Mouse (Mus musculus) adrenal gland, postnatal 14 days (tissue): Measurements from ENCODE around the gene Ptprt. TPM values are rescaled to one million over a fixed set of nuclear protein-coding genes. Genes with fewer than 3 reads are reported as not detected.

ENCODE experiments used
- DNase-seq: peaks from one replicate; pipeline ENCODE4 v3.0.0; 2021; ENCODE audit warnings: mixed read lengths
- total RNA-seq: library from RNA; stranded (reverse); gene quantifications from 2 replicates; pipeline ENCODE4 v1.2.3, GENCODE M21; 2021

Ptprt gene
- total RNA-seq, 1 experiment from 2014 or later = 0.89 TPM

DNA sequence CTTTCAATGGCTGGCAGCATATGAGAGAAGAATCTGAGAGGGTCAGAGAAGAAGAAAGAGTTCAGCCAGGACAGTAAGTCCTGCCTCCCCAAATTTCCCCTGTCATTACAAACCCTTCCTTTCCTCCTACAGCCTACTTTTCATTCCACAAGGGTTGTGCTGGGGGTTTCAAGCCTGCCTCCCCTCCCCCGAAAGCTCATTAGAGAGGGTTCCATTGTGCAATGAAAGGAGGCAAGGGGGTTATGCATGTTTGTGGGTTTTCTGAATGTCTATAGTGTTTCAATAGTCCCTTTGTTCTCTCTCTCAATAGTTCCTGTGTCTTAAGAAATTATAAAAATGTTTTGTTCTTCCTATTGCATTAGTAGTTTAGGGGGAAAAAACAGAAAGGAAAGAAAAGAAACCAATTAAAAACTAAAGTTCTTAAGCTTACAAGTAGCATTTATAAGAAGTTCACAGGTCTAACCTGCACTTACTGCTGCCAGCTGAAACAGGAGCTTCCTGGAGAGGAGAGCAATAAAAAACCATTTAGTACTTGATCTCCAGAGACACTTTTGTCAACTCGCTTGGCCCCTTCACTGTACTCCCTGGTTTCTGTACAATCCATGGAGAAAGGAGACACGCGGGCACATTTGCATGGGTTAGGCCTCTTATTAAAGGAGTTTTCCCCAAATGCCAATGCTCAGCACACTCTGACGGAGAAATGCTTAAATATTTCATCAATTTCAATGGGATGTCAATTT is 247.7 kb downstream of the Ptprt start:
- DNase-seq = no peak

DNA sequence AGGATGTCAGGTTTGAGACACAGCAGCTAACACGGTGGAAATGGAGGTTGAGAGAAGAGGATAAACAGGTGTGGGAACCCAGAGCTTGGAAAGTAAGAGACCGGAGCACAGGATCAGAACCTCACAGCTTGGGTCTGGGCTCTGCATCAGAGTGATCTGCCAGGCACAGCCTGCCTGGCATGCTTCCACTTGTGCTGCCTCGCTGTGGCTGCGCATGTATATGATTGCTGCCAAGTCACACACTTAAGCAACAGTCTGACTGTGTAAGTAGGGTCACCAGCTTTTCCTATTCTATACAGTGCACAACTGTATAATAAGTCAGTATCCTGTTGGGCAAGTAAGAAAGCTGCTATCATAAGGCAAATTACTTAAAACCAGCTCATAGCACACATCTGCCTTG is 249.9 kb downstream of the Ptprt start:
- DNase-seq = no peak

DNA sequence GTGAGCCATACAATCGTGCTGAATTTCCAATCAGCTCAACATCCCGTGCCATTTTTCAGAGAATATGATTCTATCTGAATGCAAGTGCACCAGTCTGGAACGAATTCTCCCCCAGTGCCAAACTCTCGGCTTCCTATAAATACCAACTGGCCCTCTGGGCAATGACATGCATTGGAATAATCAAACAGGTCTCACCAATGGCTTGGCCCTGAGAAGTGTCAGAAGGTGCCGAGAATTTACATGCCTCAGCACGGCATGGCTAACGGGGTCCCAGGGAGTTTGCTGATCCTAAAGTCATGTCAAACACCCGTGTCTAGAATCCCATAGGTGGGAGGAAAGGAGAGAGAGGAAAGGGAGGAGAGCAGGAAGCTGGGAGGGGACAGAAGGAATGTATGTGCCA is 251.7 kb downstream of the Ptprt start:
- no peak for DNase-seq

- DNase-seq = no peak
Observed at GRCm38 (mm10) chr2:162401316-162402100, 259.4 kb downstream of the Ptprt start.

DNA sequence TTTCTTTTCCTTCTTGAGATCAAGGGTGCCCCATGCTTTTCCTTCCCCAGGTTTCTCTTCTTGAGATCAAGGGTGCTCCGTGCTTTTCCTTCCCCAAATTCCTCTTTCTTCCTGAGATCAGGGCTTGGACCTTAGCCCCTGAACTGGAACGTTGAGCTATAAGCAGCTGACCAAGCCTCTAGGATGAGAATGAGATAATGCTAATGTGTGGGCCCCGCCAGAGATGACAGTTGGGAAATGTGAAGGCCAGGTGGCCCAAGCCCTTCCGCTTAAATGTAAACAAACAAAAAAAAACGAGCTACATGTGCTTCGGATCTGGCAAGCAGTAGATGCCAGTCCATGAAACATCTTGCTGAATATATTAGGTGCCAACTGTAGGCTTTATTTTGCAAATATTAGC is 266.3 kb downstream of the Ptprt start:
- DNase-seq = no peak

- no peak for DNase-seq
Observed at GRCm38 (mm10) chr2:162391834-162392233, 269.1 kb downstream of the Ptprt start.

DNA sequence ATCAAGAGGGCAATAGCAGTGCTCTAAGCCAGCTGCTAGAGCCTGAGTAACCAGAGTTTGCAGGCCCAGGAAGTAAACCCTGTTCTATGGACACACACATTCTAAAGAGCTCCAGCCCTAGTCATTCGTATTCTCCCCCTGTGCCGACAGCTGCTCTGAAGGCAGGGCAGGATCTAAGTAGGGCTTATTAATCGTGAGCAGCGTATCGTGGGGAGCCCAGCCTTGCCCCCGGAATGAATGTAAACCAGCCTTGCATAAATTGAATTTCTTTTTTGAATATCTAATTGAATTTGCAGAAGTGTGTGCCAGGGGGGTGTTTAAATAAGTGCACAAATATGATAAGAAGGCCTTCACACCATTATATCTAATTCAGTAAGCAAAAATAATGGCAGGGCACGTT is 283.6 kb downstream of the Ptprt start:
- no peak for DNase-seq

- no peak for DNase-seq
Observed at GRCm38 (mm10) chr2:162349047-162349446, 311.9 kb downstream of the Ptprt start.

DNA sequence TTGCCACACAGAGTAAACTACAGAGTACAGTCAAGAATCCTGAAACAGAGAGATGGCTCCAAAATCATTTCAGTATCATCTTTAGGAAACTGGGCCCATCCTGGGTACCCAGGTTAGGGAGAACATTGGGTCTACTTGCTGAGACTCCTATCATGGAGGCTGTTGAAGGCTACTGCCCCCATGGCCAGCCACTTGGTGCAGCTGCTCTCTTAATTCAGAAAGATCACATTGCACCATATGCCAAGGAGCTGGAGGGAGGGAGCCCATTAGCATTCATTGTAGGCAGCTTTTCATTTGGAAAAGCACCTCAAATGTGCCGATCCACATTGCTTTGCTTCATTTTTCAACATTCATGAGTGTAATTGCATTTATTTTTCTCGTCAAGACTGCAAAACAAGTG is 319.1 kb downstream of the Ptprt start:
- DNase-seq = no peak

DNA sequence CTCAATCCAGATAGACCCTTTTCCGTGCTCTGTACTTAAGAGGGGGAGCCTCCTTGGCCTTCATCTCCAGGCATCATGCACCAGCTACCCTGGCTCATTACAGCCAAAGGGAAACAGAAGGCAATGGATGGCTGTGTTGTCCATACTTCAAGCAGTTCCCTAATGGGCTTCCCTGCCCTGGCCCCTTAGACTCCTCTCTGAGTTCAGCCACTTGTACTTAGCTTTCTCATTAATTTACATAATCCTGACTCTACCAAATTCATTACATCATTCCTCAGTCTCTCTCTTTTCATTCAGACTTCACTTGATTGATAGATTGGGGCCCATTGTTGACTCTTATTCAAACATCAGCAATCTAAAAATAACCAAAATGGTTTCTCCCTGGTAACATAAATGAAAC is 320.7 kb downstream of the Ptprt start:
- DNase-seq = no peak

DNA sequence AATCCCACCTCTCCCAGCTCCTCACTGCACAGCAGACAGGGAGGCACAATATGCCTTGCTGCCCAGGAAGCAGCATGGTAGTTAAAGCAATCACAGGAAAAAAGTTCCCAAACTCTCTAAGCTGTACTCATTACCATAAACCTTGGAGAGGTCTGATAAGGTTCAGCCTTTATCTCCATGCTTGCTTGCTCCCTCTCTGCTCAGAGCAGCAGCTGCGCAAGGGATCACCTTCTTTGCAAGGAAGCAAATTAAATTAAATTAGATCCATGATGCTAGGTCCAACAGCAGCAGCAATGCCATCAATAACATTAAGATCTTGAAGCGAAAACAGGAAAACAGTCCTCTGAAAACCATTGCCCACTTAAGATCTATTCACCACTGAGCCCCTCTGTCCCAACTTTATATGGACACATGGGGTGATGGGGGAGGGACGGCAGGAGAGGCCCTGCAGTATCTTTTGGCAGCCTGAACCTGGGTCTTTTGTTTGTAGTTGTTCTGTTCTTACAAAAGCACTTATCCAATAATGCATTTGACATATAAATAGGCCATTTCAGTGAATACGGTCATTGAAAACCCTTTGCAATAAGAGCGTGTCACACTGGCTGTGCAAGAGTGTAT is 328.8 kb downstream of the Ptprt start:
- DNase-seq = no peak

GRCm38 (mm10) chr2:162329430-162329829 is 331.5 kb downstream of the Ptprt start:
- no peak for DNase-seq

- DNase-seq = no peak
Observed at GRCm38 (mm10) chr2:162322411-162322810, 338.5 kb downstream of the Ptprt start.

DNA sequence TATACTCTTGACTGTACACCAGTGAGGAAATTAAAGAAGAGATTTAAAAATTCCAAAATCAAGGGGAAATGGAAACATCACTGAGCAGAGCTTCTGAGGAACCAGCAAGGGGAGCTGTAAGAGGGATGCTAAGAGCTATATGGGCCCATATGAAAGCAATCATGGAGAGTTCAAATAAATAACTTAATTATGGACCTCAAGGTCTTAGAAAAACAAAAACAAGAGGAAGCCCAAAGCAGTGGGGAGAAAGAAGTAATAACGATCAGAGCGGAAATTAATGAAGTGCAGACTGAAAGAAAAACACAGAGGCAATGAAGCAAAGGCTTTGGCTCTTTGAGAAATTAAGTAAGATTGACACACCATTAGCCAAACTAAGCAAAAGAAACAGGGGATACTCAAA is 353.0 kb downstream of the Ptprt start:
- no peak for DNase-seq

DNA sequence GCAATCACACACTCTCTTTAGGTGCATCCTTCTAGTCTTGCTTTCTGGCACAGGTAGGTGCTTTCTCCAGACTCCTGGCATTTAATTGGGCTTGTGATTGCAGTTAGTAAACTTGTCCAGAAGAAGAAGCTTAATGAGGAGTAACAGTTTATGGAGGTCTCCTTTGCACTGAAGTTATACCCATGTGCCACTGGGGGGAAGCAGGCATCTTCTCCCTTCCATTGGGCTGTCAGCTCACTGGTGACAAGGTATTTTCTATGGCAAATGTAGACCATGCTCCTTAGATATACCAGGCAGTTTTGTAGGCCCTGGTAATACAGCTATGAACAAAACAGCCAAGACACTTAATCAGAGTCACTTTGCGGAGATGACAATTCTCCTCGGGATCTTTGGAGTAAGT is 366.9 kb downstream of the Ptprt start:
- DNase-seq = no peak

DNA sequence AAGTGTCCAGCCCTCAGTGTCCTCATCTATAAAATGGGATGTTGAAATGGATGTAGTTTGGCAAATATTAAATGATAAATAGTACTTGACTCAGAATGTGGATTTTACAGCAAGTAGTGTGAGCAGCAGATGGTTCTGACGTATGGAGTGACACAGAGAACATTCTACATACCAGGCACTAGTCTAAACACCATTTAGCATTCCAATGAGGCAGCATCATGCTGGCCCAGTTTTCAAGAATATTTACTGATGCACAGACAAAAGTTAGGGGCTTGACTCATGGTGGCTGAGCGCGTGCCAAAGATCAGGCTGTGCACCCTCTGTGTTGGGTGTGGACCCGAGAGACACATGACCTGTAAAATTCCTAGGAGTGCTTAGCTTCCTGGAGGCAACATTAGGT is 378.3 kb downstream of the Ptprt start:
- DNase-seq = no peak

DNA sequence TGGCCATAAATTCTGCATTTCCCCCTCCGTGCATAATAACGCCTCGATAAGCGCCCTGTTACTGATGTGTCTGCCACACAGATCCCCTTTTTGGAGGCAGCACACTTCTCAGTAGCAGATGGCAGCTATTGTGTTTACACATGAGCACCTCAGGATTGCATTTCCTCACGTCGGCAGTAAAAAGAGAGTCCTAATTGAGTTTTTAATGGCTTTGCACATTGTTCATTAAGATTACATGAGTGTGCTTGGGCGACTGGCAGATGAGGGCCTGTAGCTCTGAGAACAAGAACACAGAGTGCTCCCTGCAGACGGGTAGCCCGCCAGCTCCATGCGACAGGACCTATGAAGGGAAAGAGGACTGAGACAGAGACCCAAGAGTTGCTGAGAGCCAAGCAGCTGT is 378.8 kb downstream of the Ptprt start:
- DNase-seq = no peak

- DNase-seq = no peak
Observed at GRCm38 (mm10) chr2:162273826-162274225, 387.1 kb downstream of the Ptprt start.

DNA sequence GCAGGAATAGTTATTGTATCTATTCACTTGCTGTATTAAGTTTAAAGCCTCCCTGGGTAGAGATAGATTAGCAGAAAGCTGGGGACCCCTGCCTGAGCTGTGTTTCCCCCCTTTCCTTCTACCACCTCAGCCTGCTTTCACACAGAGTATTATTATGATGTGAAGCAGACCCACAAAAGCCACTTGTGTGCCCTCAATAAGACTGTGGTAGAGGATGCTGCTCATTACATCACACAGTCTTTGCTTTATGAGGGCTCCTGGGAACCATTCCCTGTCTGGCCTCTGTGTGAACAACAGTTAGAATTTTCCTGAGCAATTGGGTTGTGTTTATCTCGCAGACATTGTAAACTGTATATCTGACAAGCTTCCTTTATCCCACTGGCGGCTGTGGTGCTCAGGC is 409.7 kb downstream of the Ptprt start:
- DNase-seq = no peak

GRCm38 (mm10) chr2:162248296-162248695 is 412.7 kb downstream of the Ptprt start:
- DNase-seq = no peak

GRCm38 (mm10) chr2:162222476-162222875 is 438.5 kb downstream of the Ptprt start:
- DNase-seq = no peak

GRCm38 (mm10) chr2:162220586-162220985 is 440.4 kb downstream of the Ptprt start:
- no peak for DNase-seq

DNA sequence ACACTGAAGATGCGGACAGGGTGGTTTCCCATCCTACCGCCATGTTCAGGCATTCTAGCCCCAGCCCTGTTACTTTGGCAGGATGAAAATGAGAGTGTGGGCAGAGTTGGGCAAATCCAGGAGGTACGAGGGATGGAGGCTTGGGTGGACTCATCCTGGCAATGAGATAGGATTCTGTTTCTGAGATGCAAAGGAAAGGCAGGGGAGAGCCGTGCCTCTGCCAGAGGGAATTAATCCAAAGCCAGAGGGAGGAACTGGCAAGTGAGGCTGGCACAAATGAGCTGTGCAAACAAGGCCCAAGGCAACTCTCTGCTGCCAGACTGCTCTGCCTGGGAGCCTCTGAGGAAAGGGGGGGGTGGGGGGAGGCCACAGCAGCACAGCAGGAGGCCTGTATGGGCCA is 441.4 kb downstream of the Ptprt start:
- no peak for DNase-seq

DNA sequence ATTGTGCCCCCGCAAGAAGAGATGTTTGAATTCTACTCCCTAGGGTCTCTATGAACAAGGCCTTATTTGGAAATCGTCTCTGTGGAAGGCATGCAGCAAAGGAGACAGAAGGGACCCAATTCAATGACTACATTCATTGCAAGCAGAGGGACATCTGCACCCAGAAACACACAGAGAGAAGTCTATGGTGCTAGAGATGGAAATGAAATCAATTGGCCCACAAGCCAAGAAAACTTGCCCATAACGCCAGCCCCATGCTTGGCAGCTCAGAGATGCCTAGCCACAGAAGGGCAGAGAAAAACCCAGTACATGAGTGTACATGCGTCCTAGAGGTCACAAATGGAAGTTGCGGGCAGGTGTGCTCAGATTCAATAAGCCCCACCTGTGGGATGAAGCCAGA is 443.1 kb downstream of the Ptprt start:
- DNase-seq = no peak
